Mouse (Mus musculus): ENCODE measurements around the gene Fbxo40. TPM values are rescaled to one million over a fixed set of nuclear protein-coding genes. Genes with fewer than 3 reads are reported as not detected.

The Fbxo40 gene
- polyA plus RNA-seq (2015; fragmentation: Nextera tagmentation; extraction: Ambion mirVana) = 0.03 TPM in 1 of 2 replicates, not detected in the other

DNA sequence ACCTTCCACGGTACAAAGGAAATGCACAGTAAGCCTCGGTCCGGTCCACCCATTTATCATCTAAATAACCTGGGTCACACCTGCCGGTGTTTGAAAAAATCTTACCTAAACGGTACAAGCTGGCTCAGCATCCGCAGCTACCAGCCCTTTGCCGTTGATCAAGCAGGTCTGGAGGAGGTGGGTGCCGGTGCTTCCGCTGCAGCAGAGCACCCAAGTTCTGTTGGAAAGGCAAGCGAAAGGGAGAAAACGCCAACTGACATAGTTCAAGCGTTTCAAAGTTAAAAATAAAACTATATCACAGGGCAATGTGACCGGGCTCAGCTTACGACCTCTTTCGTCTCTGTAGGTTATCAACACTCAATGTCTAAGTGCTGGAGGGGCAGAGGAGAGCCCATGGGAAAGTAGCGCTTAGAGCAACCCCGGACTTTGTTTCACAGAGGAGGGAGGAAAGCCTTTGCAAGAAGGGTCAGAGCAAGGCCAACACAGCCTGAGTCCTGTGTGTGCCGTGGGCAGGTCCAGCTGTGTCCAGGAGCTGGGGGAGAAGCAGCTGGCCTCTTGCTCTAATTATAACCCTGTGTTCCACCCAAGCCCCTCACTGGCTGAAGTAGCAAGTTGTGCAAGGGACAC lies at the start of gene Fbxo40:
TSS of gene Fbxo40 (minus strand) at position 469 of the 627 bp plus-strand sequence.
- ATAC-seq (ENCODE audit: low FRiP score) = no peak
- Histone ChIP-seq H3K27me3 (replicated peaks) (no peaks in the 10 kb centered on the region), H3K4me3 (replicated peaks) (no peak within 1 kb of the TSS), H3K36me3 (no peaks in the 10 kb centered on the region), H3K4me2 (no peak within 1 kb of the TSS), H3K9ac (replicated peaks) (no peak within 1 kb of the TSS), H3K4me1 (no peaks in the 10 kb centered on the region), H3K9me3 (replicated peaks) (no peaks in the 10 kb centered on the region), H3K27ac (replicated peaks) (no peak within 1 kb of the TSS)
- 81% methylated on average over 18 of the region's 18 CpGs for WGBS

DNA sequence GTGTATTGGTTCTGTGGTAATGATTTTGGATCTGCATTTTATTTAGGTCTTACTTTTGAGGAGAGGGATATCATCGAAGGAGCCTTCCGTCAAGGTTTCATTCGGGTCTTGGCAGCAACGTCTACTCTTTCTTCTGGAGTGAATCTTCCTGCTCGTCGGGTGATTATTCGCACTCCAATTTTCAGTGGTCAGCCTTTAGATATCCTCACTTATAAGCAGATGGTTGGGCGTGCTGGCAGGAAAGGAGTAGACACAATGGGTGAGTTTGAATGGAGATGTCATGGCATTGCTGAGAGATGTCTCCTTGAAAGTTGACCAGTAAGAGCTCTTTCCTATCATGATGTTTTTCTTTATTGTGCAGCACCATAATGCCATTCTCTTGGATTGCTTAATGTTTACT lies 44.5 kb upstream of the Fbxo40 start:
- no peak overlapping the region for H3K9ac ChIP-seq (replicated peaks)
- no peaks in the 10 kb centered on the region for H3K27me3 ChIP-seq (replicated peaks)
- H3K36me3 ChIP-seq = no peaks in the 10 kb centered on the region
- H3K9me3 ChIP-seq (replicated peaks) = no peaks in the 10 kb centered on the region
- ATAC-seq (ENCODE audit: low FRiP score) = no peak
- no peak overlapping the region for H3K4me3 ChIP-seq (replicated peaks)
- WGBS = 96% methylated on average over 8 of the region's 8 CpGs
- H3K4me1 ChIP-seq = no peaks in the 10 kb centered on the region
- no peak overlapping the region for H3K4me2 ChIP-seq
- H3K27ac ChIP-seq (replicated peaks) = no peak overlapping the region

DNA sequence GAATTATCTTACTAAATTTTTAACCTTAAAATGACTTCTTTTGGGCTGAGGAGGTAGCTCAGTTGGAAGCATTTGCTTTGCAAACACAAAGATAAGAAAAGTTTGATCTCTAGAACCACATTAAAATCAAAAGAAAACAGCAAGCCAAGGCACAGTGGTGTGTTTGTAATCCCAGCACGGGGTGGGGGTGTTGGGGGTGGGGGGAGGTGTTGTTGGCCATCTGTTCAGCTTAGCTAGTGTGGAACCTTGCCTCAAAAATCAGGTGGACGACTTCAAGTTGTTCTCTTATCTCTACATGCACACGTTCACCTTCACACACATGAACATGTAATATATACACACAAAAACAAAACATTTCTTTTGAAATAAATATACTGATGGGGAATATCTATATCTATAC lies 41.7 kb upstream of the Fbxo40 start:
- no peak overlapping the region for H3K9ac ChIP-seq (replicated peaks)
- H3K4me3 ChIP-seq (replicated peaks) = no peak overlapping the region
- H3K4me2 ChIP-seq = no peak overlapping the region
- no peaks in the 10 kb centered on the region for H3K4me1 ChIP-seq
- no peak for ATAC-seq (ENCODE audit: low FRiP score)
- WGBS = 79% methylated on average over 3 of the region's 3 CpGs
- no peaks in the 10 kb centered on the region for H3K36me3 ChIP-seq
- H3K9me3 ChIP-seq (replicated peaks) = no peaks in the 10 kb centered on the region
- H3K27me3 ChIP-seq (replicated peaks) = no peaks in the 10 kb centered on the region
- H3K27ac ChIP-seq (replicated peaks) = no peak overlapping the region

DNA sequence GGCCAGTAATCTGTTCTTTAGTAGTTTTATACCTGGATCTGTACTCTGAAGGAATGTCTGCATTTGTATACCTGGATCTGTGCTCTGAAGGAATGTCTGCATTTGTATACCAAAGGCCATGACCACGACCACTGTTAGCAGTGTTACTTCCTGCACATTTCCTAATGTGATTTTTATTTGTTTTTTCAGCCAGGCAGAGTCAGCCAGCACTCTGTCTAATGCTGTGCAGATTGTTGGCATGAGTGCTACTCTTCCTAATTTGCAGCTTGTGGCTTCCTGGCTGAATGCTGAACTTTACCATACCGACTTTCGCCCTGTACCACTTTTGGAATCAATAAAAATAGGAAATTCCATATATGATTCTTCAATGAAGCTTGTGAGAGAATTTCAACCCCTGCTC lies 37.3 kb upstream of the Fbxo40 start:
- no peaks in the 10 kb centered on the region for H3K36me3 ChIP-seq
- no peaks in the 10 kb centered on the region for H3K9me3 ChIP-seq (replicated peaks)
- no peaks in the 10 kb centered on the region for H3K4me1 ChIP-seq
- H3K27me3 ChIP-seq (replicated peaks) = no peaks in the 10 kb centered on the region
- H3K27ac ChIP-seq (replicated peaks) = no peak overlapping the region
- H3K4me3 ChIP-seq (replicated peaks) = no peak overlapping the region
- H3K4me2 ChIP-seq = no peak overlapping the region
- 88% methylated on average over 3 of the region's 3 CpGs for WGBS
- H3K9ac ChIP-seq (replicated peaks) = no peak overlapping the region
- ATAC-seq (ENCODE audit: low FRiP score) = no peak

DNA sequence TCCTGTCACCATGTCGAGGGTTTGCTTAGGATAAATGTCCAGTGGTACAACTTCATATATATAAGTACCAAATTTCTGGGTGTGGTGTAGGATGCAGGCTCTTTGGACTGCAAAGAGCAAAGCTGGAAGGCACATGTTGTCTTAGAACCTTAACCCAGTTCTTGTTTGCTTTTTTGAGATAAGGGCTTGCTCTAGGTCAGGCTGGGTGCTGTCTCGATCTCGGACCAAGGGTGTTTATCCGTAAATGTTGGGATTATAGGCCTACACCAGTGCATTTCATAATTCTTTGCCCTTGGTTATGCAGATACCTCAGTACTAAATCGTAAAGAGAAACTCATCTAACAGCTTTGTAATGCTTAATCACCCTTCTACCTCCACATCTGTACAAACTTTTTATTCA lies 22.1 kb upstream of the Fbxo40 start:
- ATAC-seq (ENCODE audit: low FRiP score) = no peak
- Histone ChIP-seq H3K27me3 (replicated peaks) (no peaks in the 10 kb centered on the region), H3K27ac (replicated peaks) (no peak overlapping the region), H3K4me3 (replicated peaks) (peak overlapping the region; percentile 73), H3K4me2 (peak overlapping the region; percentile 99), H3K36me3 (no peaks in the 10 kb centered on the region), H3K9ac (replicated peaks) (peak overlapping the region; percentile 51; the same call in 1 of the 2 replicates), H3K9me3 (replicated peaks) (no peaks in the 10 kb centered on the region), H3K4me1 (peaks cover 18% of the 10 kb centered on the region)
- WGBS = 66% methylated on average over 5 of the region's 5 CpGs

DNA sequence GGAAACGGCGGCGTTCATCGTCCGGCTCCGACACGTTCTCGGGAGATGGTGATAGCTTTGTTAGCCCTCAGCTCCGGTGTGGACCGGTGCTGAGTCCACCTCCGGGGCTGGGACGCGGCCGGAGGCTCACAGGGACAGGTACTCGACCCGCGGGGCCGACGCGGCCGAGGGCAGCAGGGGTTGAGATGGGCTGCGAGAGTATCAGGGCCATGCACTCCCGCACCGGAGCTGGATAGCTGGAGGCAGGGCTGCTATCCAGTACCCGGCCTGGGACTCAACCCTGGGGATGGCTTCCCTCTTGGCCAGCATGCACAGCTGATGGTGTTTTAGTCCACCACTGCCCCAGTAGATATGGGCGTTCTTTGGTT lies 21.6 kb upstream of the Fbxo40 start:
- peak; percentile 65 for ATAC-seq (ENCODE audit: low FRiP score)
- under 1% methylated on average over 26 of the region's 26 CpGs for WGBS

DNA sequence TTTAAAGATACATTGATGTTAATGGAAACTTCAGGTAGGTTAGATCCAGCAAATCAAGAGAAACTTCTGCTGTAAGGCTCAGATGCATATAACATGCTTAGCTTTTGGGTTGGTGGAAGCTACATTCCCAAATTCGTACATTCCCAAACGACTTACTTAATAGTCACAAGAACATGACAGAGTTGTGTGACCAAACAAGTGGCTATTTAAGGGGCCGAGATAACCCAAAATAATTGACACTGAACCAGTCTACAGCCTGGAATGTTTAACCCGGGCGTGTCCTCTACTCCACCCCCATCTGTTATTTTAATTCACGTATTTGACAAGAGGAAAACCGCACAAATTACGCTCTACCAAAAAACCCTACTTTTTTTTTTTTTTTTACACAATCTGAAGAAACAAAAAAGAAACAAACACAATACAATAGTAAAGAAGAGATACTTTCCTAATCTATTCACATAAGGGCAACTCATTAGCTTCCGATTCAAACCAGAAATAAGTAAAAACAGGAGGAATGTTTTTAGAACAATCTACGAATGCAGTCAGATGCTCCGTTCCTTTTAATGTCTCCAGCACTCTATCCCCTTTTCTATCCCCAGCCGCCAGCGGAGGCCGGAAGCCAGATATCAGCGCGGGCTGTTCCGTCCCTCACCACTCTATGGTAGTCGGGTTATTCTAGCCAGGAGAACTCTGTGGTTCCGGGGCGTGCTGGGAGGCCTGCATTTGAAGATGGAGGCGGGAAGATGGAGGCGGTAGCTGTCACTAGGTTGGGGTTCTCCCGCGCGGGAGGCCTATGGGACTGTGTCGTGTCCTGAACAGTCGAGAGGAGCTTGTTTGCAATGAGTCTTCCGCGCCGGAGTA lies 21.0 kb upstream of the Fbxo40 start, which contains the start of gene Polq:
TSS of gene Polq (plus strand) at position 726 of the 861 bp plus-strand sequence.
- Histone ChIP-seq H3K4me1 (peaks cover 18% of the 10 kb centered on the region), H3K4me3 (replicated peaks) (peak within 1 kb of the TSS; percentile 73), H3K36me3 (no peaks in the 10 kb centered on the region), H3K9ac (replicated peaks) (peak within 1 kb of the TSS; percentile 51), H3K27me3 (replicated peaks) (no peaks in the 10 kb centered on the region), H3K27ac (replicated peaks) (no peak within 1 kb of the TSS), H3K9me3 (replicated peaks) (no peaks in the 10 kb centered on the region), H3K4me2 (peak within 1 kb of the TSS; percentile 99)
- 7% methylated on average over 30 of the region's 30 CpGs for WGBS
- peak; percentile 99 for ATAC-seq (ENCODE audit: low FRiP score)

More for the DNA sequence above, 21.6 kb upstream of the Fbxo40 start:
- peak overlapping the region; percentile 51 for H3K9ac ChIP-seq (replicated peaks)
- H3K27me3 ChIP-seq (replicated peaks) = no peaks in the 10 kb centered on the region
- peaks cover 18% of the 10 kb centered on the region for H3K4me1 ChIP-seq
- no peaks in the 10 kb centered on the region for H3K9me3 ChIP-seq (replicated peaks)
- H3K4me3 ChIP-seq (replicated peaks) = peak overlapping the region; percentile 73
- H3K27ac ChIP-seq (replicated peaks) = no peak overlapping the region
- no peaks in the 10 kb centered on the region for H3K36me3 ChIP-seq
- H3K4me2 ChIP-seq = peak overlapping the region; percentile 99

DNA sequence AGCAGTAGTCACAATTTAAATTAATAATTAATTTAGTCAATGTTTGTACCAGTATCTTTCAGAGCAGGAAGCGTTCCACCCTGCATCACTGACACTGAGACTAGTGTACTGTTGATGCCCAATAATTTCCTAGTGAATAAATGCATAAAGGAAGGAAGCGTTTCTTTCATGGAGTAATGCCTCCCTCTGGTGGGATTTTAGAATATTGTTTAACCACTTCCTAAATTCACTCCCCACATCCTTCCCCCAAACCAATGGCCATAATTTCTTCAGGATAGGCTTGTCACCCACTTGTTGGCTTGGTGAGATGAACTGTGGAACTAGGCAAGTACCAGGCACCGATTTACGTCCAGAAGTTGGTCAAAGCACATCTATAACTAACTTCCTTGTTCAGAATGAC lies 20.1 kb upstream of the Fbxo40 start:
- WGBS = 57% methylated on average over 4 of the region's 4 CpGs
- H3K9ac ChIP-seq (replicated peaks) = no peak overlapping the region
- H3K4me1 ChIP-seq = peaks cover 18% of the 10 kb centered on the region
- ATAC-seq (ENCODE audit: low FRiP score) = peak; percentile 56; the same call in 1 of the 2 replicates
- H3K4me2 ChIP-seq = no peak overlapping the region
- no peaks in the 10 kb centered on the region for H3K27me3 ChIP-seq (replicated peaks)
- H3K4me3 ChIP-seq (replicated peaks) = no peak overlapping the region
- H3K27ac ChIP-seq (replicated peaks) = no peak overlapping the region
- H3K36me3 ChIP-seq = no peaks in the 10 kb centered on the region
- H3K9me3 ChIP-seq (replicated peaks) = no peaks in the 10 kb centered on the region

DNA sequence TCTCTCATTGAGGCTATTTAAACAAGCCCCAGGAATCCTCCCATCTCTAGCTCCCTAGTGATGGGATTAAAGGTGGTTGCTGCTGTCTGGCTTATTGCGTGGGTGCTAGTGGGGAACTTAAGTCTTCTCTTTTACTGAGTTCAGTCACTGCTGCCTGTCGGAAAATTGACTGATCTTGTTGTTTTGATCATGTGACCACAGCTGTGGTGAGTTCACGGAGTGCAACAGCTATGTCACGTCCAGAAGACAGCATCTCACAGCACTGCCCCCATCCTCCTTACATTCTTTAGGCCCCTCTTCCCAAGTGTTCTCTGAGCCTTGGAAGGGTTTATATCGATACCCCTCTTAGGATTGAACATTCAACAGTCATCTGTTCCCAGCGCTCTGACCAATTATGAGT lies 19.0 kb upstream of the Fbxo40 start:
- 76% methylated on average over 6 of the region's 6 CpGs for WGBS
- Histone ChIP-seq H3K4me2 (no peak overlapping the region), H3K4me3 (replicated peaks) (no peak overlapping the region), H3K9ac (replicated peaks) (no peak overlapping the region), H3K9me3 (replicated peaks) (no peaks in the 10 kb centered on the region), H3K27ac (replicated peaks) (no peak overlapping the region), H3K4me1 (peaks cover 18% of the 10 kb centered on the region), H3K36me3 (no peaks in the 10 kb centered on the region), H3K27me3 (replicated peaks) (no peaks in the 10 kb centered on the region)
- no peak for ATAC-seq (ENCODE audit: low FRiP score)

DNA sequence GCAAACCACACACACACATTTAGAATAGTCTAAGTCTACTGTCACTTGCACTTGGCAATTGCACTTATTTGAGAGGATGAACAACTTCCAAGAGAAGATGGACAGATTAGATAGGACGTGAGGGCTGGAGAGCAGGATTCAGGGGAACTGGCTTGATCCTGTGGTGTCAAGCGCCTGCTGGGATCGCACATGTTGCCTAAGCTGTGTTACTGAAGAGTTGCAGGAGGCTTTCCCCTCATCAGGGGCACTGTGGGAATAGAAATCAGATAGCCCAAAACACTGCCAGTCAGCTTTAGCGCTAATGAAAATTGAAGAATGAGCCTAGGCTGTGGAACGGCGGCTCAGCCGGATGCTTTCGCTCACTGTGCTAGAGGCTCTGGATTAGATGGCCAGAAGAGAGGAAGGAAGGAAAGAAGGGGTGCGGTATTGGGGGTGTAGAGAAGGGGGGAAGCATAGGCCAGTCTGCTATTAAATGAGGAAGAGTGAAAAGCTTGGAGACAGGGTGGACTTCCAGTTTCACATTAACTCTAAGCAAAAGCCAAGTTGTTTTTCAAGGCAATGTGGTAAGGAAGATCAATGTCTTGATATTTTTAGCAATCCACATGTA lies 9.2 kb upstream of the Fbxo40 start:
- no peak for ATAC-seq (ENCODE audit: low FRiP score)
- no peaks in the 10 kb centered on the region for H3K36me3 ChIP-seq
- 82% methylated on average over 9 of the region's 9 CpGs for WGBS
- H3K27ac ChIP-seq (replicated peaks) = no peak overlapping the region
- H3K9me3 ChIP-seq (replicated peaks) = no peaks in the 10 kb centered on the region
- H3K4me3 ChIP-seq (replicated peaks) = no peak overlapping the region
- H3K9ac ChIP-seq (replicated peaks) = no peak overlapping the region
- H3K4me2 ChIP-seq = no peak overlapping the region
- no peaks in the 10 kb centered on the region for H3K27me3 ChIP-seq (replicated peaks)
- H3K4me1 ChIP-seq = no peaks in the 10 kb centered on the region

DNA sequence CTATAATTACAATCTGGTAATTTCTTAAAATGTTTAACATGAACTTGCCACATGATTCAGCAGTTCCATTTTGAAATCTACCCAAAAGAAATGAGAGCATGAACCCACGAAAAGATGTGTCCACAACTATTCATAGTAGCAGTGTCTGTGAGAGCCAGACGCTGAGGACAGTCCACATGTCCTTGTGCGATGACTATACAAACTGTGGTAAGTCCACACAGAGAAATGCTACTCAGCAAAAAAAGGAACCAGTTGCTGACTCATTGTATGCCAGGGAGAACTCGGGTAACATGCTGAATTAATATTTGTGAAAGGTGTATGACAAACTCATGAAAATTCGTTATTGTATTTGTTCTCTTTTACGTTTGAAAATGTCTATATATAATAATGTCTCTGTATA lies 7.4 kb upstream of the Fbxo40 start:
- WGBS = 83% methylated on average over 6 of the region's 6 CpGs
- no peaks in the 10 kb centered on the region for H3K9me3 ChIP-seq (replicated peaks)
- ATAC-seq (ENCODE audit: low FRiP score) = no peak
- H3K4me3 ChIP-seq (replicated peaks) = no peak overlapping the region
- no peaks in the 10 kb centered on the region for H3K4me1 ChIP-seq
- no peaks in the 10 kb centered on the region for H3K27me3 ChIP-seq (replicated peaks)
- H3K4me2 ChIP-seq = no peak overlapping the region
- H3K9ac ChIP-seq (replicated peaks) = no peak overlapping the region
- no peak overlapping the region for H3K27ac ChIP-seq (replicated peaks)
- no peaks in the 10 kb centered on the region for H3K36me3 ChIP-seq

DNA sequence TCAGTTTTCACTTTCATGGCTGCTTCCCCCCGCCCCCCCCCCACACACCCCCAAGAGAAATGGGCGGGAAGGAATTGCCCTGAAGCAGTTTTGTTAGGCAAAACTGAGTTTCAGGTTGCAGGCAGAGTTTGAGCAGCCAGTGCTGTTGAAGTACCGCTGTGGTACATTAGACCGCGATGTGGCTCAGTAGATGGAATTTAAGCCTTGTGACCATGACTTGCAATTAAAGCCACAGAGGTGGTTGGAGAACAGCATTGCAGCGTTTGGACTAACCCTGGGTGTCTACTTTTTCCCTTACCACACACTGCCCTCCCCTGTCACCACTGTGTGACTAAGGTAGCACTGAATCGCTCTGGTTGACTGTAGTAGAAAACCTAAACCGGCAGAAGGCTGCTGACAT lies 774 bp downstream of the Fbxo40 start:
- H3K9me3 ChIP-seq (replicated peaks) = no peaks in the 10 kb centered on the region
- ATAC-seq (ENCODE audit: low FRiP score) = no peak
- H3K4me1 ChIP-seq = no peaks in the 10 kb centered on the region
- H3K27me3 ChIP-seq (replicated peaks) = no peaks in the 10 kb centered on the region
- no peaks in the 10 kb centered on the region for H3K36me3 ChIP-seq
- no peak overlapping the region for H3K4me3 ChIP-seq (replicated peaks)
- H3K4me2 ChIP-seq = no peak overlapping the region
- H3K27ac ChIP-seq (replicated peaks) = no peak overlapping the region
- no peak overlapping the region for H3K9ac ChIP-seq (replicated peaks)
- WGBS = 82% methylated on average over 8 of the region's 8 CpGs

Data from neural tube, embryonic 15.5 days (tissue).